Mouse (Mus musculus) intestine, embryonic 14.5 days (tissue): Measurements from ENCODE around the gene Smyd1. TPM values are rescaled to one million over a fixed set of nuclear protein-coding genes. Genes with fewer than 3 reads are reported as not detected.

ENCODE experiments used
- ATAC-seq: fragments of 200-750 bp; cut with Nextera tagmentation; replicated peaks from 2 replicates; pipeline ENCODE4 v1.8.0; 2017; ENCODE audit warnings: low read depth, moderate number of reproducible peaks, moderate TSS enrichment, moderate library complexity; ENCODE audit not compliant: low FRiP score, low TSS enrichment
- DNase-seq: peaks from one replicate; pipeline ENCODE4 v3.0.0-alpha.2; 2018; ENCODE audit warnings: low spot score
- H3K27ac ChIP-seq: fragments of 300-500 bp; sonication (generic); 2 replicates; pipeline ENCODE4 v1.5.1; 2014; ENCODE audit warnings: low read depth, mild to moderate bottlenecking, control low read depth
- H3K27me3 ChIP-seq: fragments of 300-500 bp; sonication (generic); replicated peaks from 2 replicates; pipeline ENCODE4 v1.6.1; 2014; ENCODE audit warnings: low read length, control low read depth; ENCODE audit not compliant: control insufficient read depth, insufficient read depth
- H3K36me3 ChIP-seq: fragments of 300-500 bp; sonication (generic); 2 replicates; pipeline ENCODE4 v1.6.1; 2014; ENCODE audit warnings: low read length, control low read depth; ENCODE audit not compliant: control insufficient read depth, insufficient read depth
- H3K4me1 ChIP-seq: fragments of 300-500 bp; sonication (generic); replicated peaks from 2 replicates; pipeline ENCODE4 v1.6.1; 2014; ENCODE audit warnings: low read length, control low read depth, mixed read lengths; ENCODE audit not compliant: control insufficient read depth, insufficient read depth
- H3K4me2 ChIP-seq: fragments of 300-500 bp; sonication (generic); 2 replicates; pipeline ENCODE4 v1.6.1; 2014; ENCODE audit warnings: low read length
- H3K4me3 ChIP-seq: fragments of 300-500 bp; sonication (generic); 2 replicates; pipeline ENCODE4 v1.5.1; 2014; ENCODE audit warnings: low read depth, low read length, control low read depth, mixed read lengths
- H3K9ac ChIP-seq: fragments of 300-500 bp; sonication (generic); 2 replicates; pipeline ENCODE4 v1.6.1; 2014; ENCODE audit warnings: mild to moderate bottlenecking, low read length
- H3K9me3 ChIP-seq: fragments of 300-500 bp; sonication (generic); 2 replicates; pipeline ENCODE4 v1.6.1; 2016; ENCODE audit warnings: low read length, control low read depth; ENCODE audit not compliant: control insufficient read depth
- WGBS: fragments of 180-500 bp; shearing (Covaris S2); extraction: QIAGEN DNeasy Blood & Tissue Kit; methylation state at CpG from one replicate; pipeline ENCODE4 v1.1.7; 2014; 5-methylcytosine and 5-hydroxymethylcytosine counted together
- polyA plus RNA-seq: library from polyadenylated mRNA; unstranded; fragments of >200 nt; fragmentation: Nextera tagmentation; extraction: Ambion mirVana; gene quantifications from 2 replicates; pipeline ENCODE4 v1.2.1, GENCODE M21; 2014

Gene Smyd1
- polyA plus RNA-seq, 1 experiment from 2014 or later, result 0.78 TPM

GRCm38 (mm10) chr6:71197636-71198535 lies 124.1 kb downstream of the Smyd1 start:
- H3K36me3 ChIP-seq, result no peaks in the 10 kb centered on the region
- DNase-seq (no peak), ATAC-seq (no peak)
- no peak overlapping the region for H3K4me2 ChIP-seq
- H3K9me3 ChIP-seq, result no peaks in the 10 kb centered on the region
- no peak overlapping the region for H3K9ac ChIP-seq
- WGBS, result 75% methylated on average over 13 of the region's 13 CpGs
- H3K4me3 ChIP-seq, result no peak overlapping the region
- H3K27me3 ChIP-seq, result no peaks in the 10 kb centered on the region
- H3K27ac ChIP-seq, result no peak overlapping the region
- no peaks in the 10 kb centered on the region for H3K4me1 ChIP-seq

GRCm38 (mm10) chr6:71196107-71196506 lies 125.9 kb downstream of the Smyd1 start:
- Histone ChIP-seq H3K9ac (no peak overlapping the region), H3K27ac (no peak overlapping the region), H3K27me3 (no peaks in the 10 kb centered on the region), H3K9me3 (no peaks in the 10 kb centered on the region), H3K4me1 (no peaks in the 10 kb centered on the region), H3K4me2 (no peak overlapping the region), H3K36me3 (no peaks in the 10 kb centered on the region), H3K4me3 (no peak overlapping the region)
- ATAC-seq, result no peak
- DNase-seq, result no peak

DNA sequence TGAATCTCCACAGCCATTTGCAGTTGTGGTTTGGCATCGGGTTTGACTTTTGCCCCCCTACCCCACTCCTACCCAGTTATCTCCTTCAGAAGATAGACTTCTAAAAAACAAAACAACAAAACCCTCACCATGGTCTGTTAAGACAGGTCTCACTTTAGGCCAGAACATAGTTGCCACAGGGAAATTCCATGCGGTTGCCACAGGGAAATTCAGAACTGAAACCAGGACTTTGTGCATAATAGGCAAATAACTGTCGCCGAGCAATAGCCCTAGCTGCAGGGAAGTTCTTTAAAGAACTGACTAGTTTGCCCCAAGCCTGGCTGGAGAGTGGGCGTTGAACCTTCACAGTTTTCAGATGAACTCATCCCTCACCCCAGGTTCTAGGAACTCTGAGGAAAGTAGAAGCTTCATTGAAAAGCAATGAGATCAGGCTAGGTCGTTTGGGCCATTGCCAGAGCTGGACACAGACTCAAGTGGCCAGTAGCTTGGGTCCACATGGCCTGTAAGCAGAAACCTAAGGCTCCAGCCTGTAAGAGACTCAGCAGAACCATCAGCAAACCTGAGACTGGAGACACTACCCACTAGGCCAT lies 128.8 kb downstream of the Smyd1 start:
- H3K27ac ChIP-seq, result no peak overlapping the region
- H3K36me3 ChIP-seq, result no peaks in the 10 kb centered on the region
- H3K4me3 ChIP-seq, result no peak overlapping the region
- H3K4me2 ChIP-seq, result no peak overlapping the region
- DNase-seq (no peak), ATAC-seq (no peak)
- WGBS, result 83% methylated on average over 6 of the region's 6 CpGs
- no peaks in the 10 kb centered on the region for H3K9me3 ChIP-seq
- no peaks in the 10 kb centered on the region for H3K27me3 ChIP-seq
- H3K9ac ChIP-seq, result no peak overlapping the region
- no peaks in the 10 kb centered on the region for H3K4me1 ChIP-seq

DNA sequence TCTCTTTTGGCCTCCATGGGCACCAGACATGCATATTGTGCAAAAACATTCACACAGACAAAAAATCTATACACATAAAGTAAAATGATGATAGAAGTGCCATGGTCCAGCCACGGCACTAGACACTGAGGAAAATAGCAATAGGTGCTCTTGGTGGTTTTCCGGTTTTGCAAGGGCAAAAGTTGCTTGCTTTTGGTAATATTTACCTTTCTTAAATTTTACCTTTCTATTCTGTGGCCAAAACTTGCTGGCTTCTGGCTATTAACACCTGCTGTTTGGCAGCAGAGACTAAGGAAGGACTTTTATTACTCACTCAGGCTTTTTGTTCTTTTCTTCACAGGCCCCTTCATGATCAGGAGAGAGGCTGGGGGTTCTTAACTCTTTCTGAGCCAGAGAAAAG lies 131.5 kb downstream of the Smyd1 start:
- no peaks in the 10 kb centered on the region for H3K36me3 ChIP-seq
- no peak for ATAC-seq
- DNase-seq, result no peak
- H3K9me3 ChIP-seq, result no peaks in the 10 kb centered on the region
- H3K27me3 ChIP-seq, result no peaks in the 10 kb centered on the region
- no peaks in the 10 kb centered on the region for H3K4me1 ChIP-seq
- H3K27ac ChIP-seq, result no peak overlapping the region
- H3K9ac ChIP-seq, result no peak overlapping the region
- no peak overlapping the region for H3K4me2 ChIP-seq
- 84% methylated on average over 2 of the region's 2 CpGs for WGBS
- no peak overlapping the region for H3K4me3 ChIP-seq

- DNase-seq (no peak), ATAC-seq (no peak)
- Histone ChIP-seq H3K4me1 (no peaks in the 10 kb centered on the region), H3K27ac (no peak overlapping the region), H3K9ac (no peak overlapping the region), H3K4me3 (no peak overlapping the region), H3K36me3 (no peaks in the 10 kb centered on the region), H3K4me2 (no peak overlapping the region), H3K27me3 (no peaks in the 10 kb centered on the region), H3K9me3 (no peaks in the 10 kb centered on the region)
- 46% methylated on average over 1 of the region's 1 CpGs for WGBS
These were observed 132.5 kb downstream of the Smyd1 start for GRCm38 (mm10) chr6:71189578-71189977.

GRCm38 (mm10) chr6:71184941-71185604 lies 137.0 kb downstream of the Smyd1 start:
- 65% methylated on average over 7 of the region's 7 CpGs for WGBS

GRCm38 (mm10) chr6:71180596-71180995 lies 141.4 kb downstream of the Smyd1 start:
- Histone ChIP-seq H3K9ac (no peak overlapping the region), H3K4me1 (no peaks in the 10 kb centered on the region), H3K36me3 (no peaks in the 10 kb centered on the region), H3K4me3 (no peak overlapping the region), H3K4me2 (no peak overlapping the region), H3K27ac (no peak overlapping the region), H3K9me3 (no peaks in the 10 kb centered on the region), H3K27me3 (no peaks in the 10 kb centered on the region)
- ATAC-seq, result no peak
- 85% methylated on average over 1 of the region's 1 CpGs for WGBS
- no peak for DNase-seq

More at GRCm38 (mm10) chr6:71184941-71185604, 137.0 kb downstream of the Smyd1 start:
- no peaks in the 10 kb centered on the region for H3K9me3 ChIP-seq
- no peak for ATAC-seq
- H3K4me3 ChIP-seq, result no peak overlapping the region
- DNase-seq, result no peak
- no peaks in the 10 kb centered on the region for H3K27me3 ChIP-seq
- no peak overlapping the region for H3K9ac ChIP-seq
- no peak overlapping the region for H3K4me2 ChIP-seq
- H3K27ac ChIP-seq, result no peak overlapping the region
- no peaks in the 10 kb centered on the region for H3K4me1 ChIP-seq
- no peaks in the 10 kb centered on the region for H3K36me3 ChIP-seq

DNA sequence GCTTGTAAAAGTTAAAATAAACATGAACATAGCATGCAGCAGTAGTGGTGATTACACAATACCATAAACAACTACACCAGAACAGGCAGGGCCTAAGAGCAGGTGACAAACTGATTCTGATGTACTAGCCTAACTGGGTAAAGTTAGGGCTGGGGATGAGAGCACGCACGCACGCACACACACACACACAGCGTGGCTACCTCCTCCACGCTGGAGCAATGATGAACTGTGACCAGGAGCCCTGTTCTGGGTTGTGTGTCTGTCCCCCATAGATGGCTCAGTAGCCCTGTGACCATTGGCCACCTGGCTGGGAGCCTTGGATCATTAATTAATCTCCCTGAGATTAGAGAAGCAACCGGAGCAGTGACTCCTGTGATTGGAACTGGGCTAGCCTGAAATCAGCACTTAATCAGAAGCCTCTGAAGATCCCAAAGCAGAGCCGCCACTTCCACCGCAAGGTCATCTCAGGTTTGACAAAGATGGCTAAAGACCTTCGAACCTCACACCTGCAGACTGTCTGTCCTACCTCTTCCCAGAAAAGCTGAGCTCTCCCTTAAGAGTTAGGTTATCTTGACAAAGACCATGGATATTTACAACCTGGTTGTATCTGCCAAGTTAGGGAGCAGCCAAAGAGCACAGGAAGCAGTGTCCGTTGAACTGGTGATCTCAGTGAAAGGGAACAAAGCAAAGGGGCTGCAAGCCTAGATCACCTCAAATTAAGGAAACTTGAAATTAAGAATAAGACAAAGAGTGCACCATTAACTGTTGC lies 149.0 kb downstream of the Smyd1 start:
- DNase-seq, result no peak
- no peak overlapping the region for H3K4me3 ChIP-seq
- no peaks in the 10 kb centered on the region for H3K27me3 ChIP-seq
- no peaks in the 10 kb centered on the region for H3K9me3 ChIP-seq
- H3K4me2 ChIP-seq, result no peak overlapping the region
- ATAC-seq, result no peak
- WGBS, result 79% methylated on average over 10 of the region's 10 CpGs
- H3K9ac ChIP-seq, result no peak overlapping the region
- no peaks in the 10 kb centered on the region for H3K4me1 ChIP-seq
- H3K36me3 ChIP-seq, result no peaks in the 10 kb centered on the region
- no peak overlapping the region for H3K27ac ChIP-seq
